1 mouse cellular context compared by ENCODE assay signal in genomic region chr3:95899800-95900524, GRCm38 (mm10).
TF ChIP-seq lines count a peak whose summit lies in the region.

No protein-coding gene starts in this region.

TF ChIP-seq in MEL, 35 proteins besides CTCF, POLR2A, EP300 and RAD21:
- TF ChIP-seq CHD2 (IDR thresholded peaks at IDR 0.05; ENCODE audit: low read length) (no peak), POLR2AphosphoS2 (IDR thresholded peaks at IDR 0.05; ENCODE audit: low read length) (no peak), USF1 (IDR thresholded peaks at IDR 0.05; ENCODE audit: low read depth, low read length) (no peak), ZNF384 (IDR thresholded peaks at IDR 0.05; ENCODE audit: low read depth, low read length) (no peak), TAL1 (IDR thresholded peaks at IDR 0.05; ENCODE audit: low read length) (0 out of 2 replicates have a peak, but pooled peaks have one; percentile 2), ELF1 (IDR thresholded peaks at IDR 0.05; ENCODE audit: low read depth, low read length) (no peak)
